Mouse (Mus musculus): ENCODE data around the gene Osbpl5.

GRCm38 (mm10) chr7:143723841-143724240 lies 32.9 kb downstream of the Osbpl5 start:
- no peak for TF ChIP-seq GATA1 (IDR thresholded peaks at IDR 0.05; ENCODE audit: borderline replicate concordance, low read length)
- no peak for TF ChIP-seq CTCF (IDR thresholded peaks at IDR 0.05; ENCODE audit: low read depth, low read length)
- no peak for TF ChIP-seq POLR2AphosphoS5 (IDR thresholded peaks at IDR 0.05; ENCODE audit: insufficient replicate concordance, low read depth, low read length)
- no peak for TF ChIP-seq GATA2 (IDR thresholded peaks at IDR 0.05; ENCODE audit: borderline replicate concordance, low read depth, low read length)
